Mouse (Mus musculus): Measurements from ENCODE around the gene Eif3k.

- TF ChIP-seq HCFC1 (IDR thresholded peaks at IDR 0.05; ENCODE audit: low read depth, low read length) (no peak), POLR2AphosphoS2 (IDR thresholded peaks at IDR 0.05; ENCODE audit: low read length) (0 out of 2 replicates have a peak, but pooled peaks have one; percentile 26), ELF1 (IDR thresholded peaks at IDR 0.05; ENCODE audit: low read depth, low read length) (no peak), POLR2A (IDR thresholded peaks at IDR 0.05; ENCODE audit: control insufficient read depth in 1 of 2, insufficient read depth in 1 of 2, low read depth in 1 of 2, low read length in 2 of 2, poor library complexity in 1 of 2) (no peak), CTCF (IDR thresholded peaks at IDR 0.05 in 2 of 3, conservative IDR thresholded peaks at IDR 0.05 in 1 of 3; ENCODE audit: control insufficient read depth in 1 of 3, insufficient read depth in 1 of 3, low read depth in 2 of 3, low read length in 3 of 3, poor library complexity in 1 of 3, severe bottlenecking in 1 of 3) (no peak), USF1 (IDR thresholded peaks at IDR 0.05; ENCODE audit: low read depth, low read length) (no peak), GATA1 (IDR thresholded peaks at IDR 0.05; ENCODE audit: low read depth, low read length) (no peak), BHLHE40 (IDR thresholded peaks at IDR 0.05; ENCODE audit: borderline replicate concordance, low read depth, low read length) (no peak), MAX (IDR thresholded peaks at IDR 0.05; ENCODE audit: low read length) (no peak), E2F4 (IDR thresholded peaks at IDR 0.05; ENCODE audit: borderline replicate concordance, low read depth, low read length) (no peak), MEF2A (IDR thresholded peaks at IDR 0.05; ENCODE audit: extremely low read depth, insufficient replicate concordance, low read depth, low read length, poor library complexity, severe bottlenecking) (no peak), KAT2A (conservative IDR thresholded peaks at IDR 0.05; ENCODE audit: low read depth, low read length) (no peak), MXI1 (IDR thresholded peaks at IDR 0.05; ENCODE audit: low read depth, low read length) (no peak)
These were observed 11.8 kb downstream of the Eif3k start for GRCm38 (mm10) chr7:28969672-28970394.

Measured in MEL (cell line).